Mouse (Mus musculus) ES-E14 (cell line): ENCODE data around the gene Col4a2. TPM values are rescaled to one million over a fixed set of nuclear protein-coding genes. Genes with fewer than 3 reads are reported as not detected.

Experiments used
- DNase-seq: peaks from one replicate; pipeline ENCODE4 v3.0.0-alpha.2; 2013; ENCODE audit warnings: low read depth, low spot score
- H3K27ac ChIP-seq: 2 replicates; pipeline ENCODE4 v1.5.1; 2012; ENCODE audit warnings: low read depth, mild to moderate bottlenecking, low read length, moderate library complexity, mixed read lengths; ENCODE audit not compliant: poor library complexity, insufficient read depth, severe bottlenecking
- H3K36me3 ChIP-seq: 2 replicates; pipeline ENCODE4 v1.6.1; 2012; ENCODE audit warnings: mild to moderate bottlenecking, low read length, moderate library complexity, mixed read lengths; ENCODE audit not compliant: control insufficient read depth, poor library complexity, insufficient read depth, severe bottlenecking
- H3K4me1 ChIP-seq, 2 experiments: fragments of 150-350 bp in 1 of 2; sonication (generic) in 1 of 2; 2 replicates each; pipeline ENCODE4 v1.6.1; 2012; ENCODE audit warnings: low read length in 2 of 2, mild to moderate bottlenecking in 1 of 2, mixed read lengths in 1 of 2; ENCODE audit not compliant: control insufficient read depth in 2 of 2, insufficient read depth in 2 of 2, poor library complexity in 1 of 2
- H3K4me3 ChIP-seq, 2 experiments: fragments of 150-350 bp in 1 of 2; sonication (generic) in 1 of 2; 2 replicates each; pipeline ENCODE4 v1.5.1; 2012; ENCODE audit warnings: low read length in 2 of 2, low read depth in 1 of 2, mild to moderate bottlenecking in 1 of 2, mixed read lengths in 1 of 2; ENCODE audit not compliant: insufficient read depth in 1 of 2, poor library complexity in 1 of 2, severe bottlenecking in 1 of 2
- H3K9ac ChIP-seq: 2 replicates; pipeline ENCODE4 v1.6.1; 2012; ENCODE audit warnings: low read depth, mild to moderate bottlenecking, low read length, mixed read lengths; ENCODE audit not compliant: poor library complexity, insufficient read depth, severe bottlenecking
- H3K9me3 ChIP-seq: fragments of 150-350 bp; sonication (generic); 2 replicates; pipeline ENCODE4 v1.6.1; 2012; ENCODE audit warnings: low read depth, mild to moderate bottlenecking, low read length; ENCODE audit not compliant: control insufficient read depth, insufficient read depth
- CHD2 ChIP-seq: IDR thresholded peaks from 2 replicates; pipeline ENCODE4 v1.6.1; 2014; ENCODE audit warnings: mild to moderate bottlenecking, low read depth, low read length, inconsistent platforms
- HCFC1 ChIP-seq: IDR thresholded peaks from 2 replicates; pipeline ENCODE4 v1.6.1; 2012; ENCODE audit warnings: low read length, inconsistent platforms, borderline replicate concordance; ENCODE audit not compliant: insufficient read depth
- MAFK ChIP-seq: IDR thresholded peaks from 2 replicates; pipeline ENCODE4 v1.6.1; 2014; ENCODE audit warnings: mild to moderate bottlenecking, low read depth, low read length, inconsistent platforms; ENCODE audit not compliant: insufficient read depth
- ZC3H11A ChIP-seq: IDR thresholded peaks from 2 replicates; pipeline ENCODE4 v1.6.1; 2012; ENCODE audit warnings: low read depth, mild to moderate bottlenecking, inconsistent platforms, low read length, borderline replicate concordance
- ZNF384 ChIP-seq: IDR thresholded peaks from 2 replicates; pipeline ENCODE4 v1.6.1; 2012; ENCODE audit warnings: low read depth, low read length, inconsistent platforms
- in situ Hi-C, 2 experiments: fragments of 600-800 bp; cut with MboI; formaldehyde crosslinking; loops; one replicate each; pipeline ENCODE4 v1.15.1; 2025; ENCODE audit warnings: low sequenced_read_pairs in 2 of 2, inconsistent platforms in 1 of 2; ENCODE audit not compliant: unreplicated experiment in 2 of 2
- total RNA-seq: library from RNA; depleted of rRNA; stranded (reverse); fragments of 300-350 nt; gene quantifications from 2 replicates; pipeline ENCODE4 v1.2.3, GENCODE M21; 2012

Col4a2 gene
- total RNA-seq, 1 experiment: 102 TPM

DNA sequence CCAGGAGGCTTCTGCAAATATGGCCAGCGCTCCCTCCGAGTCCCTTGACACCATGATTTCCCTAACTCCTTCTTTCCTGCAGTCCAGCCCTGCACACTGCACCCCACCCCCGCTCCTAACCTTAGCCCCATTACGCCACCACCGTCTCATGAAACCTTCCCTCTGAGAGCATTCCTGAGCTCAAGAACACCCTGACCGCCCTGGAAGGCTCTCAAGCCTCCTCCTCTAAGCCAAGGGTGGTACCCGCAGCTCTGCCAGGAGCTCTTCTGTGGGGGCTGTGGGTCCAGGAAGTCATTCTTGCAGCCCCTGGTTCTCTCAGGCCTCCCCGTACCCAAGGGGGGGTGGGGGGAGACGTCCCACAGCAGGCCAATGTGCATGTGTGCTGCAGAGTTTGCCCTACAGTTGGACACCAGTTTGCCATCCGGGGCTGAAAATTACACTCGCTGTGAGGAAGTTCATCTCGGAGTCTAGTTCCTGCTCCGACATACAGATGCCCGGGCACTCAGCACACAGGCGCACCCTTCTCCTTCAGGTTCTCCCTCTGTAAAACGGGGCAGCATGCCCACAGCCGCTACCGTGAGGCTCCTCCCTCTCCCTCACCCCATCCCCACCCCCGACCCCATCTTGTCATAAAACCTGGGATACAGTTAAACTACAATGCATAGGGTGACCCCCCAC is 57.1 kb downstream of the Col4a2 start:
- DNase-seq: no peak
- Histone ChIP-seq H3K36me3 (no peaks in the 10 kb centered on the region), H3K4me3 (no peak overlapping the region), H3K27ac (no peak overlapping the region), H3K9me3 (no peaks in the 10 kb centered on the region), H3K4me1 (no peaks in the 10 kb centered on the region), H3K9ac (no peak overlapping the region)
- TF ChIP-seq CHD2 (no peak), ZC3H11A (no peak), ZNF384 (no peak)
- in situ Hi-C loops: no loop called here

DNA sequence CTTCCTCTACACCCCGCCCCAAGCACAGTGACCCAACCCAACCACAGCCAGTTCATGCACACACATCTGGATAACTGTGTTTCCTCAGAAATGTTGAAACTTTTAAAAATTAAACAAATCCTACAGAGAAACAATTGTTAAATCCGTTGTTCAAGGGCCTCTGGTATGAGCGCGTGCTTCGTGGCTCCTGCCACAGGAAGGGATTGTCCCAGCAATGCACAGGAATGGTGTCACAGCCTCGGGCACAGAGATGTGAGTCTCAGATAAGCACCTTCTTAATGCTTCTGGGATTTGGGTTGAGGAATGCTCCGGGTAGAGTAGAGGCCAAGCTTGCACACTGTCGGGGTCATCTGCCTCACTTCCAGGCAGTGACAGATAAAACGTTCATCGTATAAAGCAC is 58.7 kb downstream of the Col4a2 start:
- no peak overlapping the region for H3K4me3 ChIP-seq
- no peak overlapping the region for H3K9ac ChIP-seq
- no peaks in the 10 kb centered on the region for H3K9me3 ChIP-seq
- in situ Hi-C loops: no loop called here
- no peak overlapping the region for H3K27ac ChIP-seq
- no peaks in the 10 kb centered on the region for H3K4me1 ChIP-seq
- no peak for TF ChIP-seq ZC3H11A
- no peak for TF ChIP-seq MAFK
- no peak for TF ChIP-seq ZNF384
- no peak for TF ChIP-seq CHD2
- no peak for TF ChIP-seq HCFC1
- no peak for DNase-seq
- no peaks in the 10 kb centered on the region for H3K36me3 ChIP-seq

DNA sequence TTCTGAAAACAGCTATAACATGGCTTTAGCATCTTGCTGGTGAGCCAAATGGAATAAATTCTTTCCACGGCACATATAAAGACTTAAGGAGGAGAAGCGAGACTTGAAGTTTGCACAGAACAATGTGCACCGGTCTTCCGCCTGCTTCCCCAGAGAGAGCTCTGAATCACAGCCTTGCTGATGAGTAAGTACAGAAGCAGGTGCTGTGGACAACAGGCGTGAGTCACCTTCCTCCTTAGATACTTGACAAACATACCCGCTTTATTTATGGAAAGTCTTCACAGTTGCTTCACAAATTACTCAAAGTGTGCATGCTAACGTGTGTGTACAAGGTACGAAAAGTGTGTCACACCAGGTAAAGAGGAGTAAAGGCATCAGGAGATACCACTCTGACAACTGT is 59.5 kb downstream of the Col4a2 start:
- TF ChIP-seq ZC3H11A (no peak), MAFK (no peak), ZNF384 (no peak), CHD2 (no peak), HCFC1 (no peak)
- Histone ChIP-seq H3K4me3 (no peak overlapping the region), H3K27ac (no peak overlapping the region), H3K9me3 (no peaks in the 10 kb centered on the region), H3K36me3 (no peaks in the 10 kb centered on the region), H3K4me1 (no peaks in the 10 kb centered on the region), H3K9ac (no peak overlapping the region)
- in situ Hi-C loops: no loop called here
- DNase-seq: no peak

GRCm38 (mm10) chr8:11373643-11374325 is 61.2 kb downstream of the Col4a2 start:
- Histone ChIP-seq H3K9me3 (no peaks in the 10 kb centered on the region), H3K4me1 (no peaks in the 10 kb centered on the region), H3K4me3 (no peak overlapping the region), H3K36me3 (no peaks in the 10 kb centered on the region), H3K27ac (no peak overlapping the region), H3K9ac (no peak overlapping the region)
- DNase-seq: no peak
- in situ Hi-C loops: no loop called here
- TF ChIP-seq ZC3H11A (no peak), HCFC1 (no peak), MAFK (no peak), CHD2 (no peak), ZNF384 (no peak)
